Mouse (Mus musculus) stomach, postnatal 0 days (tissue): ENCODE measurements around the gene Tspo. TPM values are rescaled to one million over a fixed set of nuclear protein-coding genes. Genes with fewer than 3 reads are reported as not detected.

Experiments
- ATAC-seq: fragments of 200-750 bp; cut with Nextera tagmentation; 2 replicates; pipeline ENCODE4 v1.8.0; 2017; ENCODE audit not compliant: low FRiP score, low TSS enrichment
- DNase-seq: peaks from one replicate; pipeline ENCODE4 v3.0.0-alpha.2; 2016; ENCODE audit warnings: low spot score
- H3K27ac ChIP-seq: fragments of 300-500 bp; sonication (generic); replicated peaks from 2 replicates; pipeline ENCODE4 v1.5.1; 2014; ENCODE audit warnings: mild to moderate bottlenecking, control low read depth
- H3K27me3 ChIP-seq: fragments of 300-500 bp; sonication (generic); 2 replicates; pipeline ENCODE4 v1.6.1; 2014; ENCODE audit warnings: low read length; ENCODE audit not compliant: control insufficient read depth, insufficient read depth
- H3K36me3 ChIP-seq: fragments of 300-500 bp; sonication (generic); 2 replicates; pipeline ENCODE4 v1.6.1; 2014; ENCODE audit warnings: low read length, mixed read lengths; ENCODE audit not compliant: control insufficient read depth, insufficient read depth
- H3K4me1 ChIP-seq: fragments of 300-500 bp; sonication (generic); replicated peaks from 2 replicates; pipeline ENCODE4 v1.6.1; 2014; ENCODE audit warnings: antibody characterized with exemption; ENCODE audit not compliant: control insufficient read depth, insufficient read depth
- H3K4me2 ChIP-seq: fragments of 300-500 bp; sonication (generic); replicated peaks from 2 replicates; pipeline ENCODE4 v1.6.1; 2014; ENCODE audit warnings: low read depth, mild to moderate bottlenecking, control low read depth, moderate library complexity
- H3K4me3 ChIP-seq: fragments of 300-500 bp; sonication (generic); 2 replicates; pipeline ENCODE4 v1.5.1; 2014; ENCODE audit warnings: low read depth, low read length, control low read depth
- H3K9ac ChIP-seq: fragments of 300-500 bp; sonication (generic); 2 replicates; pipeline ENCODE4 v1.6.1; 2014; ENCODE audit warnings: mild to moderate bottlenecking, low read length, control low read depth, mixed read lengths
- H3K9me3 ChIP-seq: fragments of 300-500 bp; sonication (generic); 2 replicates; pipeline ENCODE4 v1.6.1; 2016; ENCODE audit warnings: low read length; ENCODE audit not compliant: control insufficient read depth
- CTCF ChIP-seq: IDR thresholded peaks from 2 replicates; pipeline ENCODE4 v1.5.1; 2016; ENCODE audit warnings: antibody characterized with exemption, low read depth, mild to moderate bottlenecking, moderate library complexity
- EP300 ChIP-seq: optimal IDR thresholded peaks from 2 replicates; pipeline ENCODE3; 2016; ENCODE audit warnings: antibody characterized with exemption
- WGBS: fragments of 180-500 bp; shearing (Covaris S2); extraction: QIAGEN DNeasy Blood & Tissue Kit; methylation state at CpG from one replicate; pipeline ENCODE4 v1.1.7; 2014; 5-methylcytosine and 5-hydroxymethylcytosine counted together
- microRNA-seq: library from miRNA; unstranded; fragments of <30 nt; microRNA quantifications from one replicate; pipeline ENCODE4, GENCODE M21; 2016
- polyA plus RNA-seq: library from polyadenylated mRNA; unstranded; fragments of >200 nt; fragmentation: Nextera tagmentation; extraction: Ambion mirVana; gene quantifications from 2 replicates; pipeline ENCODE4 v1.2.1, GENCODE M21; 2015

Tspo gene
- polyA plus RNA-seq, 1 experiment from 2014 or later: 284 TPM

GRCm38 (mm10) chr15:83606700-83607099, 43.3 kb downstream of the Tspo start:
- TF ChIP-seq CTCF: no peak
- no peak for TF ChIP-seq EP300
- no peak overlapping the region for H3K4me2 ChIP-seq
- 88% methylated on average over 8 of the region's 8 CpGs for WGBS

GRCm38 (mm10) chr15:83607115-83607802, 43.9 kb downstream of the Tspo start:
- no peak overlapping the region for H3K4me2 ChIP-seq
- peak; percentile 70 for ATAC-seq
- H3K9me3 ChIP-seq: no peaks in the 10 kb centered on the region

More at GRCm38 (mm10) chr15:83606700-83607099, 43.3 kb downstream of the Tspo start:
- H3K4me3 ChIP-seq: no peak overlapping the region
- no peaks in the 10 kb centered on the region for H3K4me1 ChIP-seq
- H3K36me3 ChIP-seq: no peaks in the 10 kb centered on the region
- no peak for DNase-seq
- ATAC-seq: no peak
- no peaks in the 10 kb centered on the region for H3K9me3 ChIP-seq
- H3K9ac ChIP-seq: no peak overlapping the region
- H3K27me3 ChIP-seq: no peaks in the 10 kb centered on the region
- no peak overlapping the region for H3K27ac ChIP-seq

GRCm38 (mm10) chr15:83615245-83615644, 51.9 kb downstream of the Tspo start:
- no peaks in the 10 kb centered on the region for H3K4me1 ChIP-seq
- ATAC-seq (no peak), DNase-seq (no peak)
- WGBS: 79% methylated on average over 3 of the region's 3 CpGs
- no peak overlapping the region for H3K4me2 ChIP-seq
- H3K27ac ChIP-seq: no peak overlapping the region
- no peak overlapping the region for H3K4me3 ChIP-seq
- no peaks in the 10 kb centered on the region for H3K36me3 ChIP-seq
- no peaks in the 10 kb centered on the region for H3K9me3 ChIP-seq
- no peaks in the 10 kb centered on the region for H3K27me3 ChIP-seq
- TF ChIP-seq EP300 (no peak), CTCF (no peak)
- no peak overlapping the region for H3K9ac ChIP-seq

More at GRCm38 (mm10) chr15:83607115-83607802, 43.9 kb downstream of the Tspo start:
- 48% methylated on average over 15 of the region's 15 CpGs for WGBS
- H3K4me1 ChIP-seq: no peaks in the 10 kb centered on the region
- H3K9ac ChIP-seq: no peak overlapping the region
- no peak overlapping the region for H3K4me3 ChIP-seq
- H3K27me3 ChIP-seq: no peaks in the 10 kb centered on the region
- peak; percentile 79 for DNase-seq
- TF ChIP-seq EP300: no peak
- peak; percentile 93 for TF ChIP-seq CTCF
- H3K27ac ChIP-seq: no peak overlapping the region
- H3K36me3 ChIP-seq: no peaks in the 10 kb centered on the region

Small RNA genes within 50 kb of the gene (microRNA-seq; reads per million reads assigned to microRNA genes)
- gene Gm24575: not detected

Other genes starting within 250 kb of the Tspo start
- 57.0 and 60.3 TPM in 2 replicates for gene Arfgap3, start 213.3 kb upstream of the Tspo start, polyA plus RNA-seq
- gene Pacsin2, start 99.0 kb upstream of the Tspo start, polyA plus RNA-seq: 42.5 and 46.6 TPM in 2 replicates
- gene Ttll1, start 52.7 kb upstream of the Tspo start, polyA plus RNA-seq: 10.2 and 11.4 TPM in 2 replicates
- 4.2 and 5.2 TPM in 2 replicates for gene Bik, start 36.7 kb upstream of the Tspo start, polyA plus RNA-seq
- gene Mcat, start 195 bp downstream of the Tspo start, polyA plus RNA-seq: 24.9 and 25.5 TPM in 2 replicates
- gene Ttll12, start 31.6 kb downstream of the Tspo start, polyA plus RNA-seq: 17.3 and 17.6 TPM in 2 replicates
- 5.0 and 5.5 TPM in 2 replicates for gene Scube1, start 161.4 kb downstream of the Tspo start, polyA plus RNA-seq
- 0.08 and 0.10 TPM in 2 replicates for gene Mpped1, start 215.9 kb downstream of the Tspo start, polyA plus RNA-seq